Mouse (Mus musculus) stomach, postnatal 0 days (tissue): ENCODE data around the gene Tnrc6b.

Source experiments
- CTCF ChIP-seq: IDR thresholded peaks from 2 replicates; pipeline ENCODE4 v1.5.1; 2016; ENCODE audit warnings: antibody characterized with exemption, low read depth, mild to moderate bottlenecking, moderate library complexity
- EP300 ChIP-seq: optimal IDR thresholded peaks from 2 replicates; pipeline ENCODE3; 2016; ENCODE audit warnings: antibody characterized with exemption

DNA sequence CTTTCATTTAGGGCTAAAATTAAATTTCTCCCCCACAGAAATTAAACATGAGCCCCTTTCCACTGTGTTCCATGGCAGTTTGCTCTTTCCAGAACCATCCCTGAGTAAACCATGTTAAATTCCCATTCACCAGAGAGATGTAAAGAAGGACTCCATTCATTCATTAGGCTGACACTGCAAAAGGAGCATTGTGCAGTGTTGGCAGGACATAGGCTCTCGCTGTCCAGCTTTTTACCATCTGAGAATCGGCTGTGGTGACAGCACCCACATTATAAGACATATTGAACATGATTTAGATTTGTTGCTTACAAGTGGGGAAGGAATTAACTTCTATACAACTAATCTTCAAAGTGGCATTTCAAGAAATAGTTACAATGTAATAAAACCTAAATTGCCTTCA, 150.9 kb downstream of the Tnrc6b start:
- no peak for TF ChIP-seq CTCF
- no peak for TF ChIP-seq EP300
